Mouse (Mus musculus) lung, embryonic 16.5 days (tissue): ENCODE measurements at regions not wholly inside any gene's neighbourhood (a gene's known extent, or its start where the extent isn't known, plus 50 kb on each side); places are given as distances from the start of the nearest gene placed in this dataset.
A peak's percentile ranks its signal among the peaks of the same experiment; 100 is the strongest.

Experiments
- ATAC-seq: fragments of 200-750 bp; cut with Nextera tagmentation; 2 replicates; pipeline ENCODE4 v1.8.0; 2017; ENCODE audit warnings: low read depth, mild to moderate bottlenecking, moderate library complexity
- H3K27ac ChIP-seq: fragments of 300-500 bp; sonication (generic); 2 replicates; pipeline ENCODE4 v1.5.1; 2014; ENCODE audit warnings: mild to moderate bottlenecking, control low read depth, low read length
- H3K27me3 ChIP-seq: fragments of 300-500 bp; sonication (generic); 2 replicates; pipeline ENCODE4 v1.6.1; 2014; ENCODE audit warnings: low read depth, low read length, mixed read lengths; ENCODE audit not compliant: control insufficient read depth, insufficient read depth
- H3K36me3 ChIP-seq: fragments of 300-500 bp; sonication (generic); 2 replicates; pipeline ENCODE4 v1.6.1; 2014; ENCODE audit warnings: low read length; ENCODE audit not compliant: control insufficient read depth, insufficient read depth
- H3K4me1 ChIP-seq: fragments of 300-500 bp; sonication (generic); replicated peaks from 2 replicates; pipeline ENCODE4 v1.6.1; 2014; ENCODE audit warnings: low read length, mixed read lengths; ENCODE audit not compliant: control insufficient read depth, insufficient read depth
- H3K4me2 ChIP-seq: fragments of 300-500 bp; sonication (generic); 2 replicates; pipeline ENCODE4 v1.6.1; 2014; ENCODE audit warnings: low read depth, low read length, control low read depth
- H3K4me3 ChIP-seq: fragments of 300-500 bp; sonication (generic); 2 replicates; pipeline ENCODE4 v1.5.1; 2014; ENCODE audit warnings: mild to moderate bottlenecking, low read length, control low read depth
- H3K9ac ChIP-seq: fragments of 300-500 bp; sonication (generic); 2 replicates; pipeline ENCODE4 v1.6.1; 2014; ENCODE audit warnings: low read length, control low read depth
- H3K9me3 ChIP-seq: fragments of 300-500 bp; sonication (generic); 2 replicates; pipeline ENCODE4 v1.6.1; 2016; ENCODE audit warnings: low read length; ENCODE audit not compliant: control insufficient read depth
- WGBS: fragments of 180-500 bp; shearing (Covaris S2); extraction: QIAGEN DNeasy Blood & Tissue Kit; methylation state at CpG from one replicate; pipeline ENCODE4 v1.1.7; 2014; 5-methylcytosine and 5-hydroxymethylcytosine counted together

DNA sequence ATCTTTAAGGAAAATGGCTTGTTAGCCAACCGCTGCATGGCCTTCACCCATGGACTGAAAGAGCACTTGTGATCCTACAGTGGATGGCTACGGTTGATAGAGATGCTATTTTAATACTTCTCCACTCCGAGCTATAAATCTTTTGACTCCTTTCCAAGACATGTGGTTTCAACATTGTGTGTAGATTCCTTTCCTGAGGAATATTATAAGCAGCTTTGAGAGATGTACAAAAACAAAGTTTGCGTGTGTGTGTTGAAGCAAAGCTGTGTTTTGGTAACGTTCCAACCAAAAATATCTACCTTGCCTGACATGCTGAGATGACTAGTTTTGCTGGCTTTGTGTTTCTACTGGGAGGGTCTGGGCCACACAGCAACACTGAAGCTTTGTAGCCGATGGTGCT lies 83.0 kb downstream of the Zbtb18 start:
- H3K4me3 ChIP-seq: no peak overlapping the region
- H3K36me3 ChIP-seq: no peaks in the 10 kb centered on the region
- no peaks in the 10 kb centered on the region for H3K27me3 ChIP-seq
- H3K9ac ChIP-seq: no peak overlapping the region
- no peak overlapping the region for H3K4me2 ChIP-seq
- ATAC-seq: no peak
- H3K27ac ChIP-seq: no peak overlapping the region
- no peaks in the 10 kb centered on the region for H3K4me1 ChIP-seq
- 70% methylated on average over 6 of the region's 6 CpGs for WGBS
- no peaks in the 10 kb centered on the region for H3K9me3 ChIP-seq

DNA sequence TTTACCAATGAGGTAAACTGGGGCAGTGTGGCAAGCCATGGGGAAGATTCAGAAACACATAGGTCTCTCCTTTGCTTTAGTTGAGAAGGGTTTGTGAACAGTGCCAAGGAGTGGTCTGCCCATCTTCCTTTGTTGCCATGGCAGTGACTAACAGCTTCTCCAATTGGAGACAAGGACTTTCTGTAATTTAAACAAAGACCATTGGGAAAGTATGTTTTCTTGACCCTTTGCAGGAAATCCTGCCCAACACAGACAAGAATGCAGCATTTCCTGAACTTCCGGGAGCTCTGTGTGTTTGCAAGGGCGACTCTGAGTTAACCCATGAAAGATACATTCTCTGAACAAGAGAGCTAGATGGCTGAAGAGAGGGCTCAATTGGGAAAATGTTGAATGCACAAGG lies 89.6 kb downstream of the Zbtb18 start:
- no peaks in the 10 kb centered on the region for H3K27me3 ChIP-seq
- 21% methylated on average over 2 of the region's 2 CpGs for WGBS
- no peaks in the 10 kb centered on the region for H3K9me3 ChIP-seq
- no peaks in the 10 kb centered on the region for H3K36me3 ChIP-seq
- H3K4me1 ChIP-seq: 0 out of 2 replicates have a peak, but pooled peaks cover 2% of the 10 kb centered on the region
- peak overlapping the region; percentile 22; the same call in 1 of the 2 replicates for H3K27ac ChIP-seq
- peak; percentile 78; the same call in 1 of the 2 replicates for ATAC-seq
- H3K4me2 ChIP-seq: no peak overlapping the region
- no peak overlapping the region for H3K9ac ChIP-seq
- no peak overlapping the region for H3K4me3 ChIP-seq

DNA sequence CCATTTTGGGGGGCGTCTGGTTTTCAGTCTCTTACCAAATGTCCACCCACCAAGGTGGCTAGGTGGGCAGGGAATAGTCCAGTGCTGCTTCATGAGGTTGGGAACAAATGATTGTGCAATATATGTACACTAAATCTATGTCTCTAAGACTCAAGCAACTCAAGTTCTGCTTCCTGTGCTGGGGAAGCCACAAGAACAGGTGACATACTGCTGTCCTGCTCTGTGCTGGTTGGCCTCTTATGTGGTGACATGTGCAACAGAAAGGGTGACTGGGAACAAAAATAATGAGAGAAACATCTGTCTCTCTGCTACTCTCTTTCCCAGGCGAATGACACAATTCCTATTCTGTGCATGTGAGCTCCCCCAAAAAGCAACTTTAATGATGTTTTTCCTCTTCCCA lies 90.5 kb downstream of the Zbtb18 start:
- WGBS: 75% methylated on average over 2 of the region's 2 CpGs

DNA sequence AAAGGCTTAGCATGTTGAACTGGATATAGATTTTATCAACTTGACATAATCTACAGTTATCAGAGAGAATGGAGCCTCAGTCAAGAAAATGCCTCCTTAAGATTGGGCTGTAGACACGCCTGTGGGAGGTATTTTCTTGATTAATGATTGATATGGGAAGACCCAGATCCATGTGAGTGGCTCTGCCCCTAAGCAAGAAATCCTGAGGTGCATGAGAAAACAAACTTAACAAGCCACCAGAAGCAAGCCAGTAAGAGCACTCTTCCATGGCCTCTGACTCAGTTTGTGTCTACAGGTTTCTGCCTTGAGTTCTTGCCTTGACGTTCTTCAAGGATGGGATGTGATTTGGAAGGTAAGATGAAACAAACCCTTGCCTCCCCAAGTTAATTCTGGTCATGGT lies 91.2 kb downstream of the Zbtb18 start:
- H3K27ac ChIP-seq: no peak overlapping the region
- WGBS: 53% methylated on average over 2 of the region's 2 CpGs
- H3K9ac ChIP-seq: no peak overlapping the region
- no peak overlapping the region for H3K4me2 ChIP-seq
- no peak overlapping the region for H3K4me3 ChIP-seq
- ATAC-seq: no peak
- no peaks in the 10 kb centered on the region for H3K36me3 ChIP-seq
- H3K9me3 ChIP-seq: no peaks in the 10 kb centered on the region
- H3K27me3 ChIP-seq: no peaks in the 10 kb centered on the region
- 0 out of 2 replicates have a peak, but pooled peaks cover 2% of the 10 kb centered on the region for H3K4me1 ChIP-seq

More for the DNA sequence above, 90.5 kb downstream of the Zbtb18 start:
- Histone ChIP-seq H3K27me3 (no peaks in the 10 kb centered on the region), H3K27ac (no peak overlapping the region), H3K9me3 (no peaks in the 10 kb centered on the region), H3K9ac (no peak overlapping the region), H3K4me2 (no peak overlapping the region), H3K4me3 (no peak overlapping the region), H3K4me1 (0 out of 2 replicates have a peak, but pooled peaks cover 2% of the 10 kb centered on the region), H3K36me3 (no peaks in the 10 kb centered on the region)
- ATAC-seq: no peak

DNA sequence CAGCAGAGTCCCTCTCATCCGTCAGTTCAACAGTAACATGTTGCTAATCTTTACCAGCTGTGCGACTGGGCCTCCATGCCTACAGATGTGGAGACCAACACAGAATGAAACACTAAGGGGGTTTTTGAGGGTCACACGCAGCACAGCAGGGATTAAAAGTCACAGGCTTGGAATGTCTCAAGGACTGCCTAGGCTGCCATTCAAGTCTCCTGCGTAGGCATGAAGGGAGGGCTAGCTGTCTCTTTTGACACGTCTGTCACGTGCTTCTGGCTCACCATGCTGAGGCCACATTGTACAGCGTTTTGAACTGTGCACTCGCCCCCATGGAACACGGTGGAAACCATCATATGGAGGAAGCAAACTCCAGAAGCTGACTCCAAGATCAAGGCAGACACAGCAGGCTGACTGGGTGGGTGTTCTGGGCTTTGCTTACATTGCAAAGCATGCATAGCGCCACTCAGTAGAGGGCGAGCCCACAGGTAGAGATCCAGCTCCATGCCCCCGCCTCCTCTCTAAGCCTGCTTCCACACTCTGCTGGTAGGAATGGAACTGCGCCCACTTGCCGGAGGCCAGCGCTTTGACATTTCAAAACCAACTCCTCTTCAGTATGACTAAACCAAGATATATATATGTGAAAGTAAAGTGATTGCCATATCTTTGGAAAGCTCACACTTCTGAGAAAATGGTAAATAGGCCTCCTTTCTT lies 103.0 kb downstream of the Zbtb18 start:
- Histone ChIP-seq H3K9me3 (no peaks in the 10 kb centered on the region), H3K27ac (no peak overlapping the region), H3K4me2 (no peak overlapping the region), H3K36me3 (no peaks in the 10 kb centered on the region), H3K4me3 (no peak overlapping the region), H3K9ac (no peak overlapping the region), H3K27me3 (no peaks in the 10 kb centered on the region), H3K4me1 (no peaks in the 10 kb centered on the region)
- no peak for ATAC-seq
- 76% methylated on average over 15 of the region's 15 CpGs for WGBS

DNA sequence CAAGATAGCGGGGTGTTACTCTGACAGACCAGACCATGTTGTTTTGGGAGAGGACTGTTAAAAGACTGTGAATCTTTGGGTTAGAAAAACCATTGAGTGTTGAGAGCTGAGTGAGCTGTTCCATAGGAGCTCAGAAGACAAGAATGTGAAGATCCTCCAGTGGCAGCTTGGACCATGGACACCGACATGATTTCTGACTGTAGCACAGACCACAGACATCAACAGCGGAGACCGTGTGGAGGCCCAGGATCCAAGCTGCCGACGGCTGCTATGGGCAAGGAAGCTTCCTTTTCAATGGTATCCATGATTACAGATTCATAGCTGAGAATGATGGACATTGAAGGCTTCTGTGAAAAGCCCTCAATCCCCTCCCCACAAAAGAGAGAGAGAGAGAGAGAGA lies 105.6 kb downstream of the Zbtb18 start:
- WGBS: 84% methylated on average over 6 of the region's 6 CpGs
- Histone ChIP-seq H3K4me3 (no peak overlapping the region), H3K9ac (no peak overlapping the region), H3K4me2 (no peak overlapping the region), H3K4me1 (no peaks in the 10 kb centered on the region), H3K27me3 (no peaks in the 10 kb centered on the region), H3K27ac (no peak overlapping the region), H3K9me3 (no peaks in the 10 kb centered on the region), H3K36me3 (no peaks in the 10 kb centered on the region)
- no peak for ATAC-seq

DNA sequence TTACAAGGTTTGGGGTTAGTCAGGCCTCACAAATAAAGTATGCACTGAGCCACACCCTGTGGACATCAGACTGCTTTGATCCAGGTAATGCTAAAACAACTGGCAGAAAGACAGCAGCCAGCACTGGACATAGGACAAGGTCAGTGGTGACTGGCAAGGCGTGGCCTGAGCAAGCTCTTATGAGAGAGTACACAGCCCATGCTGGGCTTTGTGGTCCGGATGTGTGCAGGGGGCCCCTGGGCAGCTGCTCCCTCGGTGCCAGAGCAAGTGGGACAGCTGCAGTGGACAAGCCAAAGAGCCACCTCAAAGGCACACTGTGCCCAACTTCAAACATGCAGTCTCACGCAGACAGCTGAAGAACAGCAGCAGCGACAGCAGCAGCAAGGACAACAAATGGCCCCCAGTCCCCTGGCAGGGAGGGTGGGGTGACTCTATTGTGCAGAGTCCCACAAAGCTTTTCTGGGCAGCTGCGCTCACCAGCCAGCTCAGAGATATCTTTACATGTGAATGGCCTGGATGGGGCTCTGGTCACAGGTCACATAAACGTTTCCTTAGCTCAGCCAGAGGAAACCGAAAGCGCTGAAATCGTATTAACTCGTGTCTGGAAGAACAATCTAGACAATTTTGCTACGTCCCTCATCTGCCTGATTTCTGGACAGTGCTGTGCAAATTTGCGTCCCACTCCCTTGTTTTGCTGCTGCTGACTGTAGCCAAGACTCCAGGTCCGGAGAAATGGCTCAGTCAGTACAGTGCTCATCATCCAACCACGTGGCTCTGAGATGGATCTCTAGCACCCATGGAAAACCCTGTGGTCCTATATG lies 113.5 kb downstream of the Zbtb18 start:
- no peaks in the 10 kb centered on the region for H3K9me3 ChIP-seq
- peak; percentile 57; the same call in 1 of the 2 replicates for ATAC-seq
- H3K9ac ChIP-seq: peak overlapping the region; percentile 49; the same call in 1 of the 2 replicates
- H3K27me3 ChIP-seq: no peaks in the 10 kb centered on the region
- peaks cover 6% of the 10 kb centered on the region for H3K4me1 ChIP-seq
- H3K4me2 ChIP-seq: peak overlapping the region; percentile 46
- peak overlapping the region; percentile 22; the same call in 1 of the 2 replicates for H3K27ac ChIP-seq
- 36% methylated on average over 15 of the region's 15 CpGs for WGBS
- 0 out of 2 replicates have a peak overlapping the region, but pooled peaks have one; percentile 1 for H3K4me3 ChIP-seq
- H3K36me3 ChIP-seq: no peaks in the 10 kb centered on the region

DNA sequence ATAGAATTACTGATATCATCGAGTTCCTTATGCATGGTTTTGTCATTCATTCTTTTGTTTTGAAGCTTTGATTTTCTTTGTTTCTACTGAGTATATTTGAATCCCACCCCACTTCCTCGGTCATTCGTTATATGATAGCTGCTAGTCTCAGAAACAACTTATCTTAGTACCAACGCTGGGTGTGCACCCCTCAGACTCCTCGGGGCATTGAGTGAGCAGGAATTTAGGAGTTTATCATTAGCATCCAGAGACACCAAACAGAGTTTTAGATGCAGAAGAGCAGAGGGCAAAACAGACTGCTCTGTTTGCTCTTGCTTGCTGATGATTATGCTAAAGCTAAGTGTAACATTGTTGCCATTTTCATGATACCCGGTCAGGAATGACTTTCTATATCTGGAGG lies 115.3 kb downstream of the Zbtb18 start:
- Histone ChIP-seq H3K36me3 (no peaks in the 10 kb centered on the region), H3K9ac (no peak overlapping the region), H3K27me3 (no peaks in the 10 kb centered on the region), H3K4me3 (no peak overlapping the region), H3K27ac (no peak overlapping the region), H3K4me1 (peaks cover 6% of the 10 kb centered on the region), H3K4me2 (no peak overlapping the region), H3K9me3 (no peaks in the 10 kb centered on the region)
- no peak for ATAC-seq
- 59% methylated on average over 6 of the region's 6 CpGs for WGBS

DNA sequence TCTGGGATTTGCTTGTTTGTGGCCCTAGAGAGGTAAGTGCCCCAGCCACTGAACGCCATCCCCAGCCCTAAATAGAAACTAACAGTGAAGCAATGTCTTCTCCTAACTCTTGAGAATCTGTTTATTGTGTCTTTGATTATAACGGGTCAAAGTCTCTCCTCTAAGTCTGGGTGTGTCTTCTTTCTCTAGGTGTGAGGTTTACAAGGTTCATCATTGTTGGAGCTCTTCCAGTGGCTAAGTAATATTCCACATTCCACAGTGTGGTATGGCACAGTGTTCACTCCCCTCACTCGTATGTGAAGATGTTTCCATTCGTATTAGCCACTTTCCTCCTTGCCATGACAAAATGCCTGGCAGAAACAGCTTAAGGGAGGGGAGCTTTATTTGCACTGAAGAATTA lies 115.7 kb downstream of the Zbtb18 start:
- ATAC-seq: no peak
- Histone ChIP-seq H3K4me2 (no peak overlapping the region), H3K4me3 (no peak overlapping the region), H3K9ac (no peak overlapping the region), H3K36me3 (no peaks in the 10 kb centered on the region), H3K27ac (no peak overlapping the region), H3K4me1 (peaks cover 6% of the 10 kb centered on the region), H3K27me3 (no peaks in the 10 kb centered on the region), H3K9me3 (no peaks in the 10 kb centered on the region)
- WGBS: 63% methylated on average over 4 of the region's 4 CpGs
